Mouse (Mus musculus) gastrocnemius, postnatal 36 days (tissue): ENCODE data around the gene Twistnb. TPM values are rescaled to one million over a fixed set of nuclear protein-coding genes. Genes with fewer than 3 reads are reported as not detected.

Source experiments
- DNase-seq, 2 experiments: peaks; one replicate each; pipeline ENCODE4 v3.0.0; 2022
- intact Hi-C: fragments of 180-260 bp; cut with DNase I; formaldehyde crosslinking; loops from one replicate; pipeline ENCODE4 v1.15.1; 2025
- long read RNA-seq, 2 experiments: library from polyadenylated mRNA; stranded (forward); transcript quantifications; one replicate each; pipeline ENCODE4 v2.0.0; 2021
- total RNA-seq, 2 experiments: library from RNA; stranded (reverse); gene quantifications; 2 replicates each; pipeline ENCODE4 v1.2.3; 2021

Gene Twistnb
- total RNA-seq = 1 to 10 TPM; 7.8 to 9.0 TPM
- long read RNA-seq, experiment 1, full-length matches to known transcripts = 4 of 9 reads
- long read RNA-seq, experiment 1, partial matches to known transcripts = 1 of 9 reads
- long read RNA-seq, experiment 1, other reads (novel, unspliced or antisense) = 4 of 9 reads
- long read RNA-seq, experiment 2, full-length matches to known transcripts = 13 of 18 reads
- long read RNA-seq, experiment 2, partial matches to known transcripts = 0 of 18 reads
- long read RNA-seq, experiment 2, other reads (novel, unspliced or antisense) = 5 of 18 reads

DNA sequence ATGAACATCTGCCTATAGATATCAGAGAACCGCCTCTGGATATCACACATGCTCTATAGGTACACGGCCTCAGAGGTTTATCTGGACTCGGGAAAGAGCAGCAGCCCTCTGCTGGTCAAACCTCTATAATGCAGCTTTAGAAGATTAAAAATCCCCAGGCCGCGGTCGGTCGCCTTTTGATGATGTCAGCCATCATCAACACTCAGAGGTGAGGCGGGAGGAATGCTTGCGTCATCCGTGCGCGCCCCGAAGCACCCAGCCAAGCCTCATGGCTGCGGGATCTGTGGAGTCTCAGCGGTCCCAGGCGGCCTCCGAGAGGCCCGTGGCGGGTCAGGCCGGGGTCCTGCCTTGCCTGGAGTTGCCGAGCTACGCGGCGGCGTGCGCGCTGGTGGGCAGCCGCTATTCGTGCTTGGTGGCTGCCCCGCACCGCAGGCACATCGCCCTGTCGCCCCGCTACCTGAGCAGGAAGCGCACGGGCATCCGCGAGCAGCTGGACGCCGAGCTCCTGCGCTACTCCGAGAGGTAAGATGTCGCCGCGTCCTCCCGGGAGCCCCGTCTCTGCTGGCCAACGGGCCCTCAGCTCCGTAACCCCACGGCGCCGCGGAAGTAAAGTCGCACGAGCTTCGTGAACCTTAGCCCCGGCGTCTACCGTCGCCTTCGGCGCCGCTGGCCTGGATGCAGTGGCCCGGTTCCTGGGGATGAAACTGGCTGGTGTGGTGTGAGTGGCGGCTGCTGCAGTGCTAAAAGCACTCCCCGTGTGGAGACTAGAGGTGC, at the start of gene Twistnb:
Gene Twistnb, plus strand, starts transcription at position 249 of the 774 bp plus-strand sequence.
- intact Hi-C loops = no loop called here
- peak; percentile 94 to 97 for DNase-seq

DNA sequence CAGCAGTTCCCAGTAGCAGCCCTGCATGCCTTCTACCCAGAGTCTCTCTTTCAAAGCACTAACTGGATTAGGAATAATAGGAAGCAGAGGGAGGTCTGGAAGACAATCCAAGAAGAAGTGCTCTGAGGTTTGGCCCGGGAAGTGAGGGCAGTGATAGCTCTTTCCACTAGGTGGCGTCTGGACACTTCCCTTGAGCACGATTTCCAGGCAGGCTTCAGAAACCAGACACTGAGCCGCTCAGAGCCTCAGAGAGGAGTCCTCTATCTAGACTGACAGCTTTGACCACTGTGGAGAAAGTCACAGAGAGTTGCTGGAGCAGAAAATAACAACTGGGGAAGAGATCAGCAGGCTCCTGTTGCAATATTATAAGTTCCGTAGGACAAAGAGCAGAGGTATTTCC, 40.6 kb upstream of the Twistnb start:
- intact Hi-C loops = no loop called here
- DNase-seq = peak; percentile 50 to 53

DNA sequence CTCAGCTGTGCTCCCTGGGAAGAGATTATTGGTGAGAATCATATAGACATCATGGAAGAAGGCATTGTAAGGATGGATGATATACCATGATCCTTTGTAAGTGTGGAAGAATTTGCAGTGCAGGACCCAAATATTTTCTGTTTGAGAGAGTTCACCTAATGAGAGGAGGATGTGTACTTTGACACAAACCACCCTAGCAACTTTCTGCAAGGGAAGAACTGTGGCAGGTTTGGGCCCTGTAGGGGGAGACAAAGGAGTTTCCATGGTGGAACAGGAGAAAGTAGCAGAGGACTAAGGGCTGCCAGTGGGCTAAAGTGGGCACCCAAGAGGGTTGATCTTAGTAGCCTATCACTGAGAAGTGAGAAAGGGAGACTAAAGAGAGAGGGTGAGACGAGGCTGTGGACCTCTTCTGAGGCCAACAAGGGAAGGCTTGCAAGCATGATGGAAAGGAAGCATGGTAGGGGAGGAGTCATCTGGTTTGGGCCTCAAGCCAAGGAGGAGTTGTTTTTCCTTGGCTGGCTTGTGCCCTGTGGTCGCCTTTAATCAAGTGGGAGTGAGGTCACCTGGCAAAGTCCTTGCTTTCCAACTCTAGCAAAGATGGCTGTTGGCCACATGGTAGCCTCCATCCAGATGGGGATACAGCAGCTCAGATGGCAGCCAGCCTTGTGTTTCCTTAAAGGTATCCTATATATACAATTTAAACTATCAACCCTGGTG, 38.4 kb upstream of the Twistnb start:
- DNase-seq = no peak
- intact Hi-C loops = loop anchor here (2.0 kb wide), 1 partner anchor 34 kb away; no protein-coding TSS in a partner anchor

DNA sequence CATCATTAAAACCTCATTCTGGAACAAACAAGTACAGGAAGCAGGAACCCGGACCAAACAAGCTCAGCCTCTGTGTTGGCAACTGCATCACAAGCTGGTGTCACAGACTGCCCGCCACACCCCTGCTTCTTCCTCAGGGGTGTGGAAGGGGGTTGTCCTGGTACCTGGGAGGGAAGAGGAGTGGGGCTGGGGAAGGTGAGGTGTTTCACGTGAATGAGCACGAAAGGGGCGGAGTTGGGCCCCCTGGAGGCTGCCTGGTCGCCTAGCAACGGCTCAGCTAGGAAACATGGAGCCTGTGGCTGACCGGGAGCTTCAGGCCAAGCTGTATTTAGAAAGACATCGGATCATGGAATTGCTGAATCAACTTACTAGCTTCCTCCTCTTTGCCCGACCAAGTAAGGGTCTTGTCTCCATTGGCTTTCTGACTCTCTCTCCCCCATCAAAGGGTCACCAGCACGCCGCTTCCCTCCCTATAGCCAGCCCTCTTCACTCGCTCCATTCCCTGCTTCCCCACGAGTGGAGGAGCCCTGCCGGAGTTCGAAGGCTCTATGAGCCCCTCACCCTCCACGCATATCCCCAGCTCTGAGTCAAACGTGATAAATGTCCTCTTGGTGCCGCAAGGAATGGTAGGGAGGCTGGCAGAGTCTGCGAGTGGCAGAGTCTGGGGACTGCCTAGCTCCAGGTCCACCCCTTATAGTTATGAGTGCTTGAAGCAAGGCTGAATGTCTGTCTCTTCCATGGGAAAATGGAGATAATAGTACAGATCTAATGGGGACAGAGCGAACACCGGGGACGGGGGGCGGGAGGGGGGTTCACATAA, 34.4 kb upstream of the Twistnb start, which contains the start of gene Efcab10:
Gene Efcab10, plus strand, starts transcription at position 51 of the 820 bp plus-strand sequence.
- intact Hi-C loops = no loop called here
- no peak for DNase-seq

DNA sequence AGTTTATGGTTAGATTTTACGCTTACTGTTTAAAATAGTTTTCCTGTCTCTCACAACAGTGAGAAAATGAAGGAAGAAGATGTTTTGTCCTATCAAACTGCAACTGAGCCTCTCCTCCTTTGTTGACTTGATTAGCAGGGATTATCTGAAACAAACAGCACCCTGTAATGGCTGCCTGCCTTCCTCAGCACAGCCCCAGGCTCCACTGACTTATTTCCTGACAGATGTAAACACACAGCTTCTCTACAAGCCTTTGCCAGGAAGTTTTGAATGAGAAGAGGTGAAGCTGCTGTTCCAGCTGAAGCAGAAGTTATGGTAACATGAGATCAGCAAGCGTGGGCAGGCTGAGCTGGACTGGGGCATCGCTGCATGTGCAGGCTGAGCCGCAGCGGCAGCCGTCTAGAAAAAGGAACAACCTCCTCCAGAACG, 26.2 kb upstream of the Twistnb start:
- intact Hi-C loops = no loop called here
- DNase-seq = no peak

DNA sequence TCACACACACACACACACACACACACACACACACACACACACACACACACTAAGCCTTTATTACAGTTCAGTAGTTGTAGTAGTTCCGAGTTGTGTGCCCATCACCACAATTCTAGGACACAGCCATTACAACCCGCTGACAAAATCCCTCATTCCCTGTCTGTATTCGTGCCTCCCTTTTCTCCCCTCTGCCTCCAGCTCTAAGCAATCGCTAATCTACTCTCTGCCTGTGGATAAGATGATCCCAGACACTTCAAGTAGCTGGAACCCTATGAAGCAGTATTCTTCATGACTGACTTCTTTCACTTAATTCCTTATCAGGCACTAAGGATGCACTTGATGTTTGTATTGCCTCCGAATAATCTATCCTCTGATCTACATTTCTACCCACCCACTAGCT, 24.4 kb upstream of the Twistnb start:
- DNase-seq = no peak
- intact Hi-C loops = no loop called here

DNA sequence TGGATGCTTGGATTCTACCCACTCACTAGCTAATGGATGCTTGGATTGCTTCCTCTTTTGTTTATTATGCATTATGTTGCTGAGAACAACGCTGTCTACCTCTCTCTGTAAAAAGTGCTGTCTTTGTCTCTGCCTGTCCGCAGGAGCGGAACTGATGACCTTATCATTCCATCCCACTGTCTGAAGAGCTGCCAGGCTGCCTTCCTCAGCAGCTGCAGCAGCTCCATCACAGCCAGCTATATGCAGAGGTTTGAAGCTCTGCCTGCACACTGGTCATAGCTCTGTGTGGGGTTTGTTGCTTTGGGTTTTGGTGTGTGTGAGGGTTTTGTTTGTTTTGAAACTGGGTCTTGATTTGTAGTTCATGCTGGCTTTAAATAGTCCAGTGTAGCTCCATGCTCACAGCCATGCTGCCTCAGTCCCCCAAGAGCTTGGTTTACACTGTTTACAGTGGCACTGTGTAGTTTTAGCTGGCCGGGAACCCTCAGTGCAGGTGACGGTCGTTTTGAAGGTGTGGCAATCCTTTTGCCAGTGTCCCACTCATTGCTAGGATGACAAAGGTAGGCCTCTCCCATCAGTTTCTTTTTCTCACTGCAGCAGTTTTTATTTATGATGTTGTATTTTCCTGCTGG, 23.9 kb upstream of the Twistnb start:
- intact Hi-C loops = no loop called here
- DNase-seq = no peak

DNA sequence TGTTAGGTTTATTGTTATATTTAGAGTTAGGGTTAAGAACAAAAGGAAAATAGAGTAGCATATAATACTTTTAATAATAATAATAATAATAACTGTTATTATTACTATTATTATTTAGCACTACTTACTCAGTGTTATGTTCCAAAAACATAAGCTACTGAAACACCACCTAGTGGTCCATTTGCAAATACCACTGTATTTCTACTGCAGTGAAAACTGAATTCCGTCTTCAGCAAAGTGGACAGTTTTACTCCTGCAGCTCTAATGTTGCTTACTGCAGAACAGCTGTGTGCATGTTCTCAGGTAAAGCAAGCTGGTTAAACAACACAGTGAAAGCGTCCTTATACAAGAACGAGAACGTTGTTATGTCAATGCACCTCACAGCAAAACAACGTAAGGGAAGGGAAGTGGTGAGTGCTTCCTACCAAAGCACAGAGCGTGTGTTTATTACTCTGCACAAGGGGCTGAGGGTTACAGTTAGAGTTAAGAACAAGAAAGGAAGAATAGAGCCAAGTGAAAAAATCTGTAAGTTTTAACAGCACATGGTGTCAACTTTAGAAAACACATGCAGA, 17.8 kb upstream of the Twistnb start:
- no peak for DNase-seq
- intact Hi-C loops = no loop called here

DNA sequence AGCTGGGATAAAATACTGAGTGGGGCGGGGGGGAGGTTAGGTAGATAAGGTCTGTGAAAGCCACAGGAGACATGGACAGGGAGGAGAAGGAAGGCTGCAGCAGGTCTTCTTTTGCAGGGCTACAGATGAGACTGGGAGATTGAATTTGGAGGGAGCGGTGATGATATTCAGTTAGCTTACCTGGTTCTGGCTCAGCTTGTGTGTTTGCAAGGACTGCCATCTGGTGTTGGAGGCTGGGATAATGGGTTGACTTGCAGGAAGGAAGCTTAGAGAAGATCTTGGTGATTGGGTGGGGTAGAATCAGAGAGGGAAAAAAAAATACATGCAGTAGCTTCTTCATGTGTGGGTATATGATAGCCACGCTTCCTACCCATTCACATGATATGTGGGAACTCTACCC, 5.1 kb upstream of the Twistnb start:
- DNase-seq = no peak
- intact Hi-C loops = loop anchor here (2.0 kb wide), 1 partner anchor 34 kb away; no protein-coding TSS in a partner anchor

DNA sequence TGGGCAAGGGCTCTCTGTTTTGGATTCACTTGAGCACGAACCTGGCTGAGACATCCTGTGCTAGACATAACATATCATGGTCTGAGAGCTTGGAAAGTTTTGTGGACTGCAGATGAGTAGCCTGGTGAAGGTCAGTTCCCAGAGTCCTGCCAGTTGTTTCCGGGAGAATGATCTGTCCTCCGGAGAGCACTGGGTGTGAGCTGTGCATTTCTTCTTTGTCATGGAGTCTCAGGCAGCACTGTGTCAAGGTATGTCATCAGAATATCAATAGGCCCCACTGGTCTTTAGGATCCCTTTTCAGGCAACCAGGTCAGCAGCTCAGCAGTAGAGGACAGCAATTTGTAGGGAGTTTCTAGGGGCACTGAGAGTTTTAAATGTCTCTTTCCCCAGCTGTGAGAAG, 2.1 kb upstream of the Twistnb start:
- intact Hi-C loops = no loop called here
- DNase-seq = no peak

DNA sequence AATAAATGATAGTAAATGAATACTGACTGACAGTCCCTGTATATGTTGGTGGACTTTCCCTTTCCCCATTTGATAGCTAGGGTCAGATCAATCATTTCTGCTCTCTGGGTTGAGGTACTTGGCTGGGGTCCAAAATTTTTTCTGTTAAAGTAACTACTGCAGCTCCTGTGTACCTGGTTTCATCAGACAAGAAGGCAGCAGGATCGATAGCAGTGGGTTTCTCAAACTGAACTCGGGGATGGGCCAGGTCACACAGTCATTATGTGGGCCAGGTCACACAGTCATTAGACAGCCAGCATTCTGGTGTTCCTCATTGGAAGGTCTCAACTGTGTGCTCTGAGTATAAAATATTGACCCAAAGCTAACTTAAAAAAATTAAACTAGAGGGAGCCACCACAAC, 1.7 kb upstream of the Twistnb start:
- DNase-seq = no peak
- intact Hi-C loops = no loop called here

DNA sequence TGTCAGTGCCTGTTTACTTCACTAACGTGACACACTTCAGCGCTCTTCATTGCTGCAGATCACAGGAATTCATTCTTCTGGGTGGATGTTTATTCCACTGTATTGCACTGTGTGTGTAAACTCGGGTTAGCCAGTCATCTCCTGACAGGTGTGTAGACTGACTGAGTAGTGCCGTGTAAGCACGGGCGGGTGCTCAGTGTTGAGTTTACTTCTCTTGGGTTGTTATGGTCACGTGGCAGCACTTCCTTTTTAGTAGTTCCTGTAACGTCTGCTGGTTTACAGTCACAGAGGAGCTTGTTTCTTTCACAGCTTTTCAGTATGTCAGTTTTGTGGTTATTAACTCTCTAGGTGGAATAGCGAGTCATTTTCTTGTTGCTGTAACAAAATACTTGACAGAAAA, 4.4 kb downstream of the Twistnb start:
- DNase-seq = no peak
- intact Hi-C loops = no loop called here

DNA sequence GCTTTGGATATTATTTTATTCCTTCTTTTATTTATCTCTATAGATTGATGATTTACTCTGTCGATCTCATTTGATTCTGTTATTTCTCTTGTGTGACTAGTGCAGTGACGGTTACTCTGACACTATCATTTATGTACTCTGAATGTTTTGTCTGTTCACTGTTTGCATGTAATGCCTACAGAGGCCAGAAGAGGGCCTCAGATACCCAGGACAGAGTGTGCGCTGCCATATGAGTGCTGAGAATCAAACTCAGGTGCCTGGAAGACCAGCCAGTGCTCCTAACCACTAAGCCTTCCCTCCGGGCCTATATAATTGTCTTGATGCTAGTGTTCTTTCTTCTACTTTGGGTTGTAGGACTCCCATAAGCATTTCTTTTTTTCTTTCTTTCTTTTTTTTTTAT, 5.3 kb downstream of the Twistnb start:
- no peak for DNase-seq

DNA sequence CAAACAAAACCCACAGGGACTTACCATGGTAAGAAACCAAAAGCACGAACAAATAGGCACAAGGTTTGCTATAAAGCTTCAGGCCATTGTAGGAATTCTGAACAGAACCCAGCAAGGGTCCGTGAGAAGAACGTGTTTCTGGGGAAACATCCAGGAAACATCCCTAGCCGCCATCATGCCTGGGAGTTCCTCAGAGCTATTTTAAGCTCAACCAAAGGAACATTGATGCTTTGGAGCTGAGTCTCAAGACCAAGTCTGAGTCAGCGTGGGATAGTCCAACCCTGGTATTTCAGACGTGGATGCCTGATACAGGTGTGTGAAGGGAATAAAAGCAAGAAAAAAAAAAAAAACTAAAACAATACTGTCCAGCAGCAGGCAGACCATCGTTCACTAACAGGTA, 26.0 kb downstream of the Twistnb start:
- DNase-seq = no peak
- intact Hi-C loops = no loop called here

More for the DNA sequence above, 5.3 kb downstream of the Twistnb start:
- intact Hi-C loops = no loop called here

DNA sequence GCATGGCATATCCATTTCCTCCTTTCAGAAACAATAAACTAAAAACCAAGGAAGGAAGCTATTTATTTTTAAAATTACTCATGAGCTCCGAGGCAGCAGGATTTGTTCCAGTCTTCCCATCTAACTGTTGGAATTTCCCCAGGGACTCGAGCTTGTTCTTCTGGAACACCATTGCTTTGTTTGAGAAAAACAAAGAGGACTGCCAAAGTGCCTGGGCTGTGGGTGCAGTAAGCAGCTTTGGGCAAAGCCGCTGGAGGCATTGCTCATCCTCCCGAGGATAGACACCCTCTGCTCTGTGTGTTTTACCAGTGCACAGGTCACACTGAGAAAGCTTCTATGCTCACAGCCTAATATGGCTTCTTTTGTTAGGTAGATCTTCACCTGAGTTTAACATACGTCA, 26.8 kb downstream of the Twistnb start:
- intact Hi-C loops = no loop called here
- no peak for DNase-seq

DNA sequence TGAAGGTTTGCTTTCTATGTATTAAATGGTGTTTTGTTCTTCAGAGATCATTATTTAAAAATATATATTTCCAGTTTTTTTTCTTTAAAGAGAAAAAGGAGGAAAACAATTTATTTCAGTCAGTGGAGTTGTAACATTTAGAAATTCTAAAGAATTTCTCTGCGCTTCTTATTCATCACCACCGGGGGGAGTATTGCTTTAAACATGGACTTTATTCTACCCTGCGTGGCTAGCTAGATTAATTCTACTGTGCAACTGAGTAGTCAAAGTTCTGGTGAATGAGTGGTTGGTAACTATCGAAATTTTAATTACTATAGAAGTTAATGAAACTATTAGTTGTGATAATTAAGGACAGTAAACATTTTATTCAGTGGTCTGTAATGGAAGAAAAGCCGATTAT, 51.5 kb downstream of the Twistnb start:
- intact Hi-C loops = no loop called here
- DNase-seq = no peak

DNA sequence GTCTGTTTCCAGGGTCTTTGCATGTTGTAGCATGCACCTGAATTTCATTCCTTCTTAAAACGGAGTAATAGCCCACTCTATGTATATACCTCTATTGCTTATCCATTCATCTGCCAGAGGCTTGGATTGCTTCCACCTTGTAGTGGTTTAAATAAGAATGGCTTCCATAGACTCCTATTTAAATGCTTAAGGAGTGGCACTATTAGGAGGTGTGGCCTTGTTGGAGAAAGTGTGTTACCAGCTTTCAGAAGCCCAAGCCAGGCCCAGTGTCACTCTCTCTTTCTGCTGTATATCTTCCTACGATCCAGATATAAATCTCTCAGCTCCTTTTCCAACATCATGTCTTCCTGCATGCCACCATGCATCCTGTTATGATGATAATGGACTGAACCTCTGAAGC, 53.5 kb downstream of the Twistnb start:
- intact Hi-C loops = no loop called here
- DNase-seq = no peak
